Mouse (Mus musculus) CH12.LX (cell line): ENCODE measurements around the gene Sfxn3. TPM values are rescaled to one million over a fixed set of nuclear protein-coding genes. Genes with fewer than 3 reads are reported as not detected.

Experiments
- DNase-seq: peaks from one replicate; pipeline ENCODE4 v3.0.0-alpha.2; 2013; ENCODE audit errors: extremely low read depth
- H3K27ac ChIP-seq: 2 replicates; pipeline ENCODE4 v1.5.1; 2012; ENCODE audit warnings: low read depth, mild to moderate bottlenecking, control low read depth, moderate library complexity; ENCODE audit not compliant: insufficient read depth
- H3K27me3 ChIP-seq: replicated peaks from 2 replicates; pipeline ENCODE3; 2012; ENCODE audit warnings: inconsistent platforms
- H3K36me3 ChIP-seq, 2 experiments: replicated peaks in 1 of 2; 2 replicates each; pipeline versions ENCODE3 to v1.6.1; 2012; ENCODE audit warnings: inconsistent platforms in 1 of 2, low read length in 1 of 2, mild to moderate bottlenecking in 1 of 2, mixed read lengths in 1 of 2, moderate library complexity in 1 of 2; ENCODE audit not compliant: control insufficient read depth in 1 of 2, insufficient read depth in 1 of 2
- H3K4me1 ChIP-seq, 2 experiments: 2 replicates each; pipeline ENCODE4 v1.6.1; 2012; ENCODE audit warnings: inconsistent platforms in 1 of 2, moderate library complexity in 1 of 2; ENCODE audit not compliant: insufficient read depth in 2 of 2, control insufficient read depth in 1 of 2
- H3K4me2 ChIP-seq: 2 replicates; pipeline ENCODE4 v1.6.1; 2012; ENCODE audit warnings: low read depth, mild to moderate bottlenecking, control low read depth; ENCODE audit not compliant: poor library complexity, insufficient read depth, severe bottlenecking
- H3K4me3 ChIP-seq, 3 experiments: fragments of 150-350 bp in 1 of 3; sonication (generic) in 1 of 3; replicated peaks in 1 of 3; 2 replicates each; pipeline versions ENCODE3 to v1.5.1; 2011 to 2012; ENCODE audit warnings: low read depth in 2 of 3, low read length in 2 of 3, mild to moderate bottlenecking in 2 of 3, moderate library complexity in 2 of 3, control low read depth in 1 of 3, improper control_type of control experiment in 1 of 3, inconsistent platforms in 1 of 3, mixed read lengths in 1 of 3; ENCODE audit not compliant: poor library complexity in 1 of 3
- H3K79me2 ChIP-seq: replicated peaks from 2 replicates; pipeline ENCODE4 v1.6.1; 2012; ENCODE audit warnings: mild to moderate bottlenecking, moderate library complexity; ENCODE audit not compliant: control insufficient read depth, poor library complexity, insufficient read depth, severe bottlenecking; ENCODE audit errors: extremely low read depth
- H3K9ac ChIP-seq: 2 replicates; pipeline ENCODE4 v1.6.1; 2012; ENCODE audit warnings: low read depth, mild to moderate bottlenecking, control low read depth, moderate library complexity; ENCODE audit not compliant: insufficient read depth
- H3K9me3 ChIP-seq: replicated peaks from 2 replicates; pipeline ENCODE3; 2012; ENCODE audit warnings: low read length, inconsistent platforms, mixed read lengths
- BHLHE40 ChIP-seq: IDR thresholded peaks from 2 replicates; pipeline ENCODE4 v1.6.1; 2011; ENCODE audit warnings: mild to moderate bottlenecking, low read depth, low read length, improper control_type of control experiment
- CHD1 ChIP-seq: IDR thresholded peaks from 2 replicates; pipeline ENCODE4 v1.6.1; 2012; ENCODE audit warnings: low read depth, low read length, improper control_type of control experiment, inconsistent platforms
- CHD2 ChIP-seq: IDR thresholded peaks from 2 replicates; pipeline ENCODE4 v1.6.1; 2011; ENCODE audit warnings: low read length, improper control_type of control experiment
- CTCF ChIP-seq, 2 experiments: IDR thresholded peaks in 1 of 2; conservative IDR thresholded peaks in 1 of 2; 2 replicates each; pipeline ENCODE4 v1.5.1; 2011 to 2012; ENCODE audit warnings: low read depth in 2 of 2, low read length in 2 of 2, improper control_type of control experiment in 1 of 2, inconsistent platforms in 1 of 2, mild to moderate bottlenecking in 1 of 2, moderate library complexity in 1 of 2
- ELF1 ChIP-seq: IDR thresholded peaks from 2 replicates; pipeline ENCODE4 v1.6.1; 2014; ENCODE audit warnings: low read depth, mild to moderate bottlenecking, inconsistent platforms, low read length, improper control_type of control experiment
- ETS1 ChIP-seq: conservative IDR thresholded peaks from 2 replicates; pipeline ENCODE4 v1.6.1; 2012; ENCODE audit warnings: low read depth, mild to moderate bottlenecking, inconsistent platforms, low read length, improper control_type of control experiment, moderate library complexity
- HCFC1 ChIP-seq: IDR thresholded peaks from 2 replicates; pipeline ENCODE4 v1.6.1; 2012; ENCODE audit warnings: low read depth, mild to moderate bottlenecking, inconsistent platforms, low read length, improper control_type of control experiment
- IRF4 ChIP-seq: IDR thresholded peaks from 2 replicates; pipeline ENCODE4 v1.6.1; 2014; ENCODE audit warnings: low read depth, mild to moderate bottlenecking, inconsistent platforms, low read length, improper control_type of control experiment
- JUN ChIP-seq: IDR thresholded peaks from 2 replicates; pipeline ENCODE4 v1.6.1; 2011; ENCODE audit warnings: low read depth, mild to moderate bottlenecking, low read length, improper control_type of control experiment, moderate library complexity; ENCODE audit not compliant: insufficient read depth
- JUND ChIP-seq: conservative IDR thresholded peaks from 2 replicates; pipeline ENCODE4 v1.6.1; 2011; ENCODE audit warnings: low read depth, low read length, improper control_type of control experiment
- KAT2A ChIP-seq: IDR thresholded peaks from 2 replicates; pipeline ENCODE4 v1.6.1; 2012; ENCODE audit warnings: low read length, improper control_type of control experiment, inconsistent platforms; ENCODE audit not compliant: insufficient replicate concordance
- MXI1 ChIP-seq: IDR thresholded peaks from 2 replicates; pipeline ENCODE4 v1.6.1; 2011; ENCODE audit warnings: mild to moderate bottlenecking, low read depth, low read length, improper control_type of control experiment
- NELFE ChIP-seq: IDR thresholded peaks from 2 replicates; pipeline ENCODE4 v1.6.1; 2011; ENCODE audit warnings: low read depth, low read length, improper control_type of control experiment
- PAX5 ChIP-seq: IDR thresholded peaks from 2 replicates; pipeline ENCODE4 v1.6.1; 2012; ENCODE audit warnings: low read length, inconsistent platforms, mixed read lengths
- RAD21 ChIP-seq: IDR thresholded peaks from 2 replicates; pipeline ENCODE4 v1.6.1; 2011; ENCODE audit warnings: low read depth, mild to moderate bottlenecking, low read length, improper control_type of control experiment, moderate library complexity
- SMC3 ChIP-seq: IDR thresholded peaks from 2 replicates; pipeline ENCODE4 v1.6.1; 2011; ENCODE audit warnings: low read depth, low read length, improper control_type of control experiment
- ZC3H11A ChIP-seq: IDR thresholded peaks from 2 replicates; pipeline ENCODE4 v1.6.1; 2012; ENCODE audit warnings: low read depth, mild to moderate bottlenecking, inconsistent platforms, low read length, improper control_type of control experiment
- ZKSCAN1 ChIP-seq: IDR thresholded peaks from 2 replicates; pipeline ENCODE4 v1.6.1; 2012; ENCODE audit warnings: low read depth, inconsistent platforms, low read length, improper control_type of control experiment, borderline replicate concordance
- ZMIZ1 ChIP-seq: IDR thresholded peaks from 2 replicates; pipeline ENCODE4 v1.6.1; 2012; ENCODE audit warnings: low read depth, mild to moderate bottlenecking, inconsistent platforms, low read length, improper control_type of control experiment
- ZNF384 ChIP-seq: IDR thresholded peaks from 2 replicates; pipeline ENCODE4 v1.6.1; 2012; ENCODE audit warnings: low read depth, low read length, improper control_type of control experiment, inconsistent platforms
- dilution Hi-C: fragments of 300-500 bp; cut with MboI; formaldehyde crosslinking; loops from 2 replicates; pipeline ENCODE4 v1.14.3; 2020; ENCODE audit warnings: low sequenced_read_pairs; ENCODE audit not compliant: extremely low pct_unique_long_range_greater_than_20kb, extremely low pct_ligation_motif_present
- in situ Hi-C: fragments of 300-500 bp; cut with MboI; formaldehyde crosslinking; loops from 3 replicates; pipeline ENCODE4 v1.14.3; 2019; ENCODE audit warnings: low sequenced_read_pairs, low pct_ligation_motif_present, low pct_unique_long_range_greater_than_20kb, mixed read lengths
- polyA plus RNA-seq: library from polyadenylated mRNA; unstranded; fragments of >175 nt; gene quantifications from 2 replicates; pipeline ENCODE4 v1.2.1, GENCODE M21; 2012; ENCODE audit warnings: low read depth; ENCODE audit not compliant: insufficient read length
- total RNA-seq, 2 experiments: library from RNA; depleted of rRNA; stranded (reverse); fragments of 300-350 nt in 1 of 2; fragments of >200 nt in 1 of 2; gene quantifications; 2 replicates each; pipeline ENCODE4 v1.2.3; 2012 to 2014

Sfxn3 gene
- total and polyA plus RNA-seq, 3 experiments, result 1.4 to 4.2 (median 3.6) TPM

GRCm38 (mm10) chr19:45100486-45101270, 53.4 kb downstream of the Sfxn3 start:
- no peaks in the 10 kb centered on the region for H3K36me3 ChIP-seq
- no peaks in the 10 kb centered on the region for H3K9me3 ChIP-seq
- dilution Hi-C loops, result no loop called here
- DNase-seq, result no peak
- TF ChIP-seq JUN (no peak), JUND (no peak), IRF4 (no peak), ZKSCAN1 (no peak), BHLHE40 (no peak), NELFE (no peak), SMC3 (0 out of 2 replicates have a peak, but pooled peaks have one; percentile 16), PAX5 (no peak), RAD21 (peak; percentile 23), ZC3H11A (no peak), HCFC1 (no peak), MXI1 (no peak), CHD2 (no peak), KAT2A (no peak), CTCF (conservative IDR thresholded peaks at IDR 0.05 in 1 of 2, IDR thresholded peaks at IDR 0.05 in 1 of 2; ENCODE audit: low read depth in 2 of 2, low read length in 2 of 2) (peak in 1 of 2 experiments; percentile 49; a peak in 2 of 4 replicates), ELF1 (no peak), ZMIZ1 (no peak), ZNF384 (no peak), ETS1 (no peak), CHD1 (no peak)
- H3K79me2 ChIP-seq, result no peaks in the 10 kb centered on the region
- H3K4me3 ChIP-seq, result no peak overlapping the region
- peaks cover 81% of the 10 kb centered on the region for H3K27me3 ChIP-seq
- no peak overlapping the region for H3K27ac ChIP-seq
- H3K4me1 ChIP-seq, result no peaks in the 10 kb centered on the region
- in situ Hi-C loops, result no loop called here
- H3K9ac ChIP-seq, result no peak overlapping the region
- H3K4me2 ChIP-seq, result no peak overlapping the region

- TF ChIP-seq PAX5, result no peak
- Histone ChIP-seq H3K27ac (no peak overlapping the region), H3K4me1 (no peaks in the 10 kb centered on the region), H3K27me3 (peaks cover 86% of the 10 kb centered on the region), H3K9ac (no peak overlapping the region), H3K4me3 (no peak overlapping the region), H3K79me2 (no peaks in the 10 kb centered on the region), H3K9me3 (peaks cover 2% of the 10 kb centered on the region), H3K36me3 (no peaks in the 10 kb centered on the region), H3K4me2 (no peak overlapping the region)
- dilution Hi-C loops (no loop called here), in situ Hi-C loops (no loop called here)
- no peak for DNase-seq
Measured at GRCm38 (mm10) chr19:45105591-45105990, 58.3 kb downstream of the Sfxn3 start.

Other genes with a start within 250 kb of the Sfxn3 start
- gene Slf2, start 116.4 kb upstream of the Sfxn3 start, total RNA-seq (2012; rRNA removed), result 22.2 and 22.6 TPM in 2 replicates
- 22.9 and 25.3 TPM in 2 replicates for gene Slf2, start 116.4 kb upstream of the Sfxn3 start, total RNA-seq (2014; rRNA removed)
- gene Slf2, start 116.4 kb upstream of the Sfxn3 start, polyA plus RNA-seq, result 18.6 and 20.6 TPM in 2 replicates
- 0.55 and 1.1 TPM in 2 replicates for gene Sema4g, start 58.4 kb upstream of the Sfxn3 start, total RNA-seq (2012; rRNA removed)
- 0.38 and 0.71 TPM in 2 replicates for gene Sema4g, start 58.4 kb upstream of the Sfxn3 start, total RNA-seq (2014; rRNA removed)
- 8.3 and 8.4 TPM in 2 replicates for gene Sema4g, start 58.4 kb upstream of the Sfxn3 start, polyA plus RNA-seq
- gene Twnk, start 41.8 kb upstream of the Sfxn3 start, total RNA-seq (2012; rRNA removed), result 18.9 and 21.9 TPM in 2 replicates
- gene Twnk, start 41.8 kb upstream of the Sfxn3 start, total RNA-seq (2014; rRNA removed), result 12.4 and 14.0 TPM in 2 replicates
- 30.1 and 32.4 TPM in 2 replicates for gene Twnk, start 41.8 kb upstream of the Sfxn3 start, polyA plus RNA-seq
- 72.7 and 76.6 TPM in 2 replicates for gene Mrpl43, start 41.1 kb upstream of the Sfxn3 start, total RNA-seq (2012; rRNA removed)
- 63.5 and 72.7 TPM in 2 replicates for gene Mrpl43, start 41.1 kb upstream of the Sfxn3 start, total RNA-seq (2014; rRNA removed)
- 75.1 and 77.9 TPM in 2 replicates for gene Mrpl43, start 41.1 kb upstream of the Sfxn3 start, polyA plus RNA-seq
- 17.5 and 22.1 TPM in 2 replicates for gene Lzts2, start 33.1 kb upstream of the Sfxn3 start, total RNA-seq (2012; rRNA removed)
- gene Lzts2, start 33.1 kb upstream of the Sfxn3 start, total RNA-seq (2014; rRNA removed), result 0.68 and 0.73 TPM in 2 replicates
- gene Lzts2, start 33.1 kb upstream of the Sfxn3 start, polyA plus RNA-seq, result 2.2 and 3.1 TPM in 2 replicates
- gene Pdzd7, start 1.8 kb upstream of the Sfxn3 start, total RNA-seq (2012; rRNA removed), result 0.04 and 0.17 TPM in 2 replicates
- gene Pdzd7, start 1.8 kb upstream of the Sfxn3 start, total RNA-seq (2014; rRNA removed), result 0.12 and 0.20 TPM in 2 replicates
- gene Pdzd7, start 1.8 kb upstream of the Sfxn3 start, polyA plus RNA-seq, result 0.15 TPM in 1 of 2 replicates, not detected in the other
- 0.63 and 1.2 TPM in 2 replicates for gene Kazald1, start 27.7 kb downstream of the Sfxn3 start, total RNA-seq (2012; rRNA removed)
- gene Kazald1, start 27.7 kb downstream of the Sfxn3 start, total RNA-seq (2014; rRNA removed), result 0.23 and 0.27 TPM in 2 replicates
- gene Kazald1, start 27.7 kb downstream of the Sfxn3 start, polyA plus RNA-seq, result 0.31 and 0.44 TPM in 2 replicates
- gene Tlx1, start 103.2 kb downstream of the Sfxn3 start, total RNA-seq (2012; rRNA removed), result not detected in 2 replicates
- not detected in 2 replicates for gene Tlx1, start 103.2 kb downstream of the Sfxn3 start, total RNA-seq (2014; rRNA removed)
- not detected in 2 replicates for gene Tlx1, start 103.2 kb downstream of the Sfxn3 start, polyA plus RNA-seq
- gene Lbx1, start 188.3 kb downstream of the Sfxn3 start, total RNA-seq (2012; rRNA removed), result not detected in 2 replicates
- not detected in 2 replicates for gene Lbx1, start 188.3 kb downstream of the Sfxn3 start, total RNA-seq (2014; rRNA removed)
- not detected in 2 replicates for gene Lbx1, start 188.3 kb downstream of the Sfxn3 start, polyA plus RNA-seq